Mouse (Mus musculus): Measurements from ENCODE around the gene Sp7.

DNA sequence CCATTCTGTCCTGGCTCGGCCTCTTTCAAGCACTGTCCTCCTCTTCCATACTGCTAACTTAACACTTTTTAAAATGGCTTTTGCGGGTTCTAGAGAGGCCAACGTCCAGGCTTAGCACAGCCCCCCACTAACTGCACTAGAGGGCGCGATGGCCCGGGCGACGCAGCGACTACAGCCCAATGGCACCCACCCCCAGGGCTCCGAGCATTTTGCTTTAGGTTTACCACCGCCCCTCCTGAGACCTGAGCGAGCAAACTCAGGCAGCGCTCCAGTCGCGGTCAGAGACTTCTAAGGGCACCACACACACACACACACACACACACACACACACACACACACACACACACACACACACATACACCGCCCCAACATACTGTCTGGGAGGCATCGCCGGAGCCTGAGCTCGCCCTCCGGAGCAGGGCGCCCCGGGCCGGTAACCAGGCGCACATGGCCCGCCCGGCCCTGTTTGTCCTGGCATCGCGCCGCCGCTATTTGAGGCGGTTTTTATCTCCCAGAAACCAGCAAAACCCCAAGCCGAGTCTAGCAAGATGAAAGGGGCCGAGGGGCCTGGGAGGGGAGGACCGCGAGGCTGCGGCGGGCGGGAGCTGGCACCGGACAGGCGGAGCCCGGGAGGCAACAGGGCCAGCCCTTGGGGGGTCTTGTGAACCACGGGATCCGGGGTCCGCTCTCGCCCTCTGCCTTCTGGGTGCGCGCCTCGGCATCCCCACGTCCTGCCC, 11.7 kb downstream of the Sp7 start:
- TF ChIP-seq POLR2A (IDR thresholded peaks at IDR 0.05; ENCODE audit: low read depth, low read length) (no peak), CTCF (IDR thresholded peaks at IDR 0.05; ENCODE audit: extremely low read depth, insufficient read length, insufficient replicate concordance, low read depth, low read length) (no peak)

Data from small intestine, adult 2 months (tissue).